Mouse (Mus musculus) lung, adult 18-20 months (tissue): ENCODE measurements at regions not wholly inside any gene's neighbourhood (a gene's known extent, or its start where the extent isn't known, plus 50 kb on each side); places are given as distances from the start of the nearest gene placed in this dataset.
A peak's percentile ranks its signal among the peaks of the same experiment; 100 is the strongest.

Source experiments
- DNase-seq, 2 experiments: peaks; one replicate each; pipeline ENCODE4 v3.0.0; 2022; ENCODE audit warnings: mixed read lengths in 2 of 2

DNA sequence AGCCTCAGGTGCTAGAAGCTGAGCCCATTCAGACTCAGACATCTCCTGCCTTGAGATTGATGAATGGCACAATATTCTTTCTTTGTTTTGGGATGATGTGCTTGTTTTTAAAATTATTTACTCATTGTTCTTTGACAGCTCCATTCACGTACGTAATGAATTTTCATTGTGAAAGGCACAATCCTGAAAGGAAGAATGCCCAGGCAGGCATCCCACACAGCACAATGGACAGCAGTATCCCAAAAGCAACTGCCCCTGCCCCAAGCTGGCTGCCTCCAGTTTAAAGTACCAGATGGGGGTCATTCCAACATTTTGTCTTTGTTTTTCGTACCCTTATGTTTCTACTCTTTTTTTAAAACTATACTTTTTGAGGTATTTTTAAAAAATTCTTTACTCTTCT, 210.9 kb upstream of the St8sia2 start:
- no peak for DNase-seq

DNA sequence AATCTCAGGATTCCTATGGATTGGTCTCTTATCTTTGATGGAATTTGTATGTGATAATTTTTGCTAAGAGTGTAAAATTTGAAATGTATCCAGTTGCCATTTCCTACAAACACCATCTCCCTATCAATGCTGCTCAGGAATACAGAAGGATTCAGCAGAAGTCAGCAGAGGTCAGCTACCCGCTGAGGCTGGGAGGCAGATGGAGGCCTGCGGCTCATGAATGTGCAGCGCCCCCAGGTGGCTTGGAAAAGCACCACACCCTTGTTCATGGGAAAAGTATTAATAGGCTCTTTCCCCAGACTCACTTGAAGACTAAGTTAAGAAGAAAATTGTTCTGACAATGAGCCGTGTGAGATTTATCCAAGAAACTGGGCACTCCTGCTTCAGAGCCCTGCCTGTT, 187.2 kb upstream of the St8sia2 start:
- no peak for DNase-seq

- DNase-seq: no peak
Observed at GRCm38 (mm10) chr7:74198796-74199195, 185.3 kb upstream of the St8sia2 start.

DNA sequence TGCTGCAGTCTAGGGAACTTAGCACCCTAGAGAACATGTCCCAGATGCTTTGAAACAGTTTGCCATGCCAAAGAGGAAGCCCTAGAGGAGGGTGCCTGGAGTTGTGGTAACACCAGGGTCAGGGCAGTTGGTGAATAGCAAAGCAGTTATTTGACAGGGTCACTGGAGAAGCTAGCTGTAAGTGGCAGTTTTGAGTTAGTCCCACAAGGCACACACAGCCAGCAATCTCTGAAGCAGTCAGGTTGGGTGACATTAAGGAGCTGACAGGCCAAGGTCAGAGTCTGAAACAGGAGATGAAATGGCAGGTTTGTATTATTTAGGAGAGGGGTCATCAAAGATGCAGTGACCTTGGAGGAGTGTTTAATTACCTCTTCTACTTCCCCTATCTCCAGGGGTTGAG, 171.2 kb upstream of the St8sia2 start:
- DNase-seq: no peak

- DNase-seq: no peak
Observed at GRCm38 (mm10) chr7:74174206-74174605, 160.7 kb upstream of the St8sia2 start.

DNA sequence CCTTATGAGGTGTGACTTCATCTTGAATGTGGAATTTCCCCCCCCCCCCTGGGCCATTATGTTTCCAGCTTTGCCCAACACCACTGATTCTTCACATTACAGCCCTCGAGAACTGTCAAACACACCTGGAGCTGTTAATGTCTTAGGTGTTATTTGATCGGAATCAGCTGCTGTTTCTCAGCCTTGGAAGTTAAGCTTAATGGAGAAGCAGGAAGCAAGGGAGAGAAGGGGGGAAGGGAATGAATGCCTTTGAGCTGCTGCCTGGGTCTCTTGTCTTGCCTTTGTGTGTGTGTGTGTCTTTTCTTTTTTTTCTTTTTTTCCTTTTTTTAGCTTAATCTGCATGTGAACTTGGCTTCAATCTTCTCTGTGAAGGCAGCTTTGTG, 159.7 kb upstream of the St8sia2 start:
- DNase-seq: peak in 1 of 2 experiments; percentile 11

- DNase-seq: peak in 1 of 2 experiments; percentile 7
Observed at GRCm38 (mm10) chr7:74172504-74173229, 159.2 kb upstream of the St8sia2 start.

DNA sequence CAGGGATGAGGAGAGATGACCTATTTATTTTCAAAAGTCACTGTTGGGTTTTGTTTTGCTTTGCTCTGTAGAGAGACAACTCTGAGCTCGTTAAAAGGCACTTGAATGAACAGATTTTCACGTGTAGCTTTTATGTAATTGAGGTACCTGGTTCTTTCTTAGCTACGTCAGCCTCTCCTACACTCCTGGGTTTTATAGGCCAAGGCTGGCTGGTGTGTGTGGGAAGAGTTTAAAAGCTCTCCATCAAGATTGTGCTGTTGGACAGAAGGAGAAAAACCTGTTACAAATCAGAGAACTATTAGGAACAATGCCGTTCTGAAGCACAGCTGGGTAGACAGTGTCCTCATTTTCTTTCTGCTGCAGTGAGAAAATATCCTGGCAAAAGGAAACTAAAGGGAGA, 138.1 kb upstream of the St8sia2 start:
- no peak for DNase-seq

DNA sequence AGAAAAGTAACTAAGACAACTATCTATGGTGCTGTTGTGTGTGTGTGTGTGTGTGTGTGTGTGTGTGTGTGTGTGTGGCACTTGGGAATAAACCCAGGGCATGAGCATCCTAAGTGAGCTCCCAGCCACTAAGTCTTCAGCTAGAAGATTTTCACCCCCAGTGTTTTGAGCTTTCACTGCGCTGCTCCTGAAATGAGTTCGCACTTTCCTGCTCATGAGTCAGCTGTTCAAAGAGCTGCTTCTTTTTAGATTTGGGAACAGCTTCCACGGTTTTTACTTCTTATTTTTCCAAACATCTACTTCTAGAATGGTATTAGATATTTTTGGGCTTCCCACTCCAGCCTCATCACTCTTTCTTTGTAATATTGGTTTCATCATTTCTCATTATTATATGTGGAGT, 129.7 kb upstream of the St8sia2 start:
- DNase-seq: no peak

- DNase-seq: no peak
Observed at GRCm38 (mm10) chr7:74138169-74138568, 124.7 kb upstream of the St8sia2 start.

DNA sequence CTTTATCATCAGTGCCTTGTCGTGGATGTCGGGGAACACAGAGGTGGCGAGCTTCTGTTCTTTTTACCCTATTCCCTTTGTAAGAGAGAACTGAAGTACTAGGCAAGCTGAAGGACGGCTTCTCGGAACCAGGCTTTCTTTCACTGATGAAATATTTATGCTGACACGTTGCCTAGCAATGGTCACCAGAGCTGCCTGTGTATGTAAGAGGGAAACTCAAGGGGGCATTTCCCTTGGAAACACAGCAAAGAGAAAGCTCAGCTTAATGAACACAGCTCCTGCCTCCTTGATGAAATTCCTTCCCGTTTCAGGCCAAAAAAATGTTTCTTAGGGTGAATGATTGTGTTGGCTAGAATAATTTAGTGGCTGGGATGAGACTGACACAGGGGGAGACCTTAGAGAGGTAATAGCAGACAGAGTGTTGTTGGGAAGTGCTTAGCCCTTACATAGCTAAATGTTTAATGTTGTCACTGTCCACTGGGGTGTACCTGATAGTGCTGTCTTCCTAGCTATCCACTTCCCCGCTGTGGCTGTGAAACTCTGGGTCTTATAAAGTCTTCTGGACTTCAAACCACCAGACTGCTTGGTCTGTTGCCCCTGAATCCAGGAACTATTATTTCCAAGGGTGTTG, 116.8 kb upstream of the St8sia2 start:
- peak in 1 of 2 experiments; percentile 29 for DNase-seq

DNA sequence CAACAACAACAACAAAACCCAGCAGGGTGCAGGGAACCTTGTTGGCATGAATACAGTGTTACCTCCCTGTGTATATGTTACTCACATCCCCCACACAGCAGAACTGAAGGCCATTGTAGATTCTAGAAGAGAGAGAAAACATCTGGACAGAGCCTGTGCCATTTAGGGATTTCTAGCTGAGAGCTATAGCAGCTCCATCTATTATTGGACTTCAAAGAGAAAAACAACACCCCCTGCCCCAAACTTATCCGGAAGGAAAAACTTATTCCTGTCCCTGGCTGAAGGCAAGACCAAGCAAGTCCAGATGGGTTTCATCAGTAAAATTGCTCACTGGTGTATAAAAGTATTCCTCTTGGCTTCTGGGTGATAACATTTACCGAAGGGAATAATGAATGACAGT, 98.6 kb upstream of the St8sia2 start:
- no peak for DNase-seq

GRCm38 (mm10) chr7:74108347-74108746, 94.9 kb upstream of the St8sia2 start:
- DNase-seq: no peak

- peak; percentile 8 to 9 for DNase-seq
Observed at GRCm38 (mm10) chr7:74107176-74107928, 93.9 kb upstream of the St8sia2 start.

DNA sequence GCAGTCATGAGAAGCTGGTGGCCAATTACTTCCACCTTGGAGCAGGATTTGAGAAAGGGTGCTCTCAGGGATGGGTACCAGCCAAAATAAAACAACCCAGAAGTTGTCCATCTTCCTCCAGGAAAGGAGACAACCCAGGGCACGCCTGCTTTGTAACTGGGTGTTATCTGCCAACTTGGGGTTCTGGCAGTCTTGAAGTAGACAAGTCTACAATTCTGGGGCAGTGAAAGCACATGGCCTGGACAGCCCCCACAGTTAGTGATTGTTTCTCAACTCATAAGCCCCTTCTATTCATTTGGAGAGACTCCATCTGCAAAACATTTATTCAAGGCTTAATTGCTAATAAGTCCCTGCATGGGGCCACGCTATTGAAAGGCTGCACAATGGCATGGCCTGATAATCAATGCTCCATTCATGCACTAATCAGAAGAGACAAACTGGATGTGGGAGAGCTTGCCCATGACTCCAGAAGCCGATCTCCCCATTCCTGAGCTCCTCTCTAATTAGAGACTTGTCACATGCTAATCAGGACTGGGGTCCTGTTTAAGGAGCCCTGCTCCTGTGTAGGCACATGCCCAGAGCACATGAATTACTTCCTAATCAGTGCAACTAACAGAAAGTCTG, 78.0 kb upstream of the St8sia2 start:
- no peak for DNase-seq

GRCm38 (mm10) chr7:74080846-74081235, 67.4 kb upstream of the St8sia2 start:
- DNase-seq: no peak

DNA sequence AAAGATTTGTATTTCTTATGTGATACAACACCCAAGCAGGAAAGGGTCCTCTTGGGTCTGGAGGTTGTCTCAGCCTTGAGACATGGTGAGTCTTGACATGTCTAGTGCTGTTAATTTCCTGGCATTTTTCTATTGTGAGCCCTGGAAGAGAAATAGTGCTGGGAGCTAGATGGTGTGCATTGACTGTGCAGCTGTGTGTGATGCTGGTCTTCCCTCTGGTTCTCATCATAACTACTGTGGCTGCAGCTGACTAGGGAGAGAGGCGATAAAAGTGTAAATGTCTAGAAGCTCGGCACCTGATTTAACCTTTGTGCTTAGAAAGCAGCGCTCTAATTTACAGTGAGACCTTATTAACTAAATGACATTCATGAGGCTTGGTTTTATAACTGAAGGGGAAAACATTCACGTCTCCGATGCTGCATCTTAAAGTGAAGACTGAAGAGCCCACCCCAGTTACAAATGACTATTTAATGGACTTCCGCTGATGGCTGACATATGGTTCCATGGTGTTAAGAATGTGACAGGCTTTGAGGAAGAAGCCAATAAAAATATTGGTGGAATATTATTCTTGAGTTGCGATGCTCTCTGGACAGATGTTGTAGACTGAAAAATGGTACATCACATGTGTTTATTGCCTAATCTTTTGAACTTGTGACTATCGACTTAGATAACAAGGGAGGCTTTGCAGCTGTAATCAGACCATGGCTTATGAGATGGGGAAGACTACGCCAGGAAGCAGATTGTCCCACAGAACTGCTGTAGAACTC, 66.8 kb upstream of the St8sia2 start:
- peak in 1 of 2 experiments; percentile 4 for DNase-seq

- no peak for DNase-seq
Observed at GRCm38 (mm10) chr7:74072632-74073031, 59.1 kb upstream of the St8sia2 start.

DNA sequence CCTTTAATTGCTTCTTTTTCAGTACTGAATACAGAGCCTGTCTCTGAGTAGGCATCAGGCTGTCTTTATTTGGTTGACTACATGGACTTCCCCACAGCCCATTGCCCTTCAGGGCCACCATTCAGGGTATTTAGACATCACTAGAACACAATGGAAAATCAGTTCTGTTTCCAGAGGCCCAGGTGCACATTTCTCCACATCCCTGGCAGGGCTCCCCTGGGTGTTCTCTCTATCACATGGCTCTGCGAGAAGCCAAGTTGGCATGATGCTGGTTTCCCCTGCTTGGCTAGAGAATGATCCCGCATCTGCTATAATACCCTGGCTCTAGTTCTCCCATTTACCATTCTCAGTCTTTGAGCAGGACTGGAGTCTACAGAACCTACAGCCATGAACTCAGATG, 57.3 kb upstream of the St8sia2 start:
- no peak for DNase-seq

DNA sequence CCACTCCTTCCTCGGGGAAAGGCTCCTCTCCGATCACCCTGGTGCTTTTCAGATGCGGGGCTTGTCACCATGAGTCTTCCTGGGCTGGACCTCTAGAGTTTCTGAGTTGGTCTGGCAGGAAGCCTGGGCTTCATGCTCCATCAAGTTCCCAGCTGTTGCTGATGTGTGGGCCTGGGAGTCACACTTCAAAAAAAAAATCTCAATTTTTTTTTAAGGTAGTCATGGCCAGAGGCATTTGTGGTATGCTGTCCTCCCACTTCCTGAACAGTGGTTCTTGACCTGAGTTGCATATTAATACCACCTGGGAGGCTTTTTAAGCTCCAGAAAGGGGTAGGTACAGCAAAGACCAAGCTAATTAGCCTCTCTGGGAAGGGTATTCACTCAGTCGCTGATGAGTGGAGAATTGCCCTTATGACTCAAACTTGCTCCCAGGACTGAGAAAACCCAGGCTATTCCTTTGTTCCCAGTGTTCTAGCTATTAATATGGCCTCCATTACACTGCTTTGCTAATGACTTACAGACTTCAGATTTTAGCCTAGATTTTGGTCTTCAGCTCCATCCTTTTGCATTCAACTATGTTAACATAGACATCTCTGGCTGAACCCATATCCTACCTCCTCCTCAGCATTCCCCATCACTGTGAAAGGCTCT, 52.1 kb upstream of the St8sia2 start:
- DNase-seq: peak in 1 of 2 experiments; percentile 18
